8 mouse cellular contexts compared by ENCODE assay signal in genomic region chr15:59197455-59198391, GRCm38 (mm10).
DNase-seq lines count a peak whose midpoint lies in the region; ATAC-seq and TF ChIP-seq lines count a peak whose summit lies in the region.

No protein-coding gene starts in this region.

- 2% methylated on average over 7 of the region's 7 CpGs for WGBS in heart, adult 2 months
- WGBS in lung, embryonic 14.5 days: 4% methylated on average over 7 of the region's 7 CpGs

- peak overlapping the region; percentile 83 for H3K27ac ChIP-seq in brown adipose tissue, adult 24 weeks (replicated peaks; ENCODE audit: low read depth, low read length)
- H3K27ac ChIP-seq in heart, adult 2 months: peak overlapping the region; percentile 95
- H3K27ac ChIP-seq in lung, embryonic 14.5 days (ENCODE audit: low read depth): peak overlapping the region; percentile 81

- TF ChIP-seq CTCF in heart, adult 2 months (IDR thresholded peaks at IDR 0.05): no peak
- no peak for TF ChIP-seq CTCF in lung, embryonic 14.5 days (IDR thresholded peaks at IDR 0.05; ENCODE audit: low read depth)

- no peak overlapping the region for H3K4me3 ChIP-seq in brown adipose tissue, adult 24 weeks (ENCODE audit: insufficient read depth, low read depth, low read length)
- peak overlapping the region; percentile 31 for H3K4me3 ChIP-seq in heart, adult 2 months
- H3K4me3 ChIP-seq in lung, embryonic 14.5 days (ENCODE audit: low read depth, low read length): no peak overlapping the region

- DNase-seq in Muller cell, postnatal 12 days (ENCODE audit: inconsistent ontology term): peak; percentile 82
- peak; percentile 69 to 83 for DNase-seq in heart, adult 2 months
- DNase-seq in kidney, adult 18-20 months: peak; percentile 71
- DNase-seq in lung, embryonic 14.5 days: peak; percentile 88
- DNase-seq in retina, embryonic 14.5 days (ENCODE audit: low spot score): peak; percentile 69
- no peak for DNase-seq in layer of hippocampus, adult 8-10 months (ENCODE audit: low spot score in 2 of 2)
- no peak for DNase-seq in cerebellum, adult 18-20 months

- H3K4me1 ChIP-seq in brown adipose tissue, adult 24 weeks (ENCODE audit: control insufficient read depth, insufficient read depth, insufficient read length, low read length): peaks cover 42% of the 10 kb centered on the region
- peaks cover 30% of the 10 kb centered on the region for H3K4me1 ChIP-seq in heart, adult 2 months (ENCODE audit: control insufficient read depth, insufficient read depth, low read length)
- H3K4me1 ChIP-seq in lung, embryonic 14.5 days (ENCODE audit: insufficient read depth): peaks cover 44% of the 10 kb centered on the region

- H3K79me2 ChIP-seq in heart, adult 2 months (replicated peaks; ENCODE audit: control insufficient read depth, insufficient read depth, low read length): no peaks in the 10 kb centered on the region

- peak; percentile 92 for ATAC-seq in lung, embryonic 14.5 days (ENCODE audit: insufficient read depth)

- H3K27me3 ChIP-seq in heart, adult 2 months (ENCODE audit: control insufficient read depth, insufficient read depth, low read length): no peaks in the 10 kb centered on the region
- no peaks in the 10 kb centered on the region for H3K27me3 ChIP-seq in lung, embryonic 14.5 days (ENCODE audit: insufficient read depth, low read length)

- intact Hi-C loops in heart, adult 2 months (cut with DNase I): loop anchor here (5.0 kb wide), 1 partner anchor 60 kb away; no protein-coding TSS in a partner anchor

- H3K9me3 ChIP-seq in lung, embryonic 14.5 days (ENCODE audit: low read depth, low read length): no peaks in the 10 kb centered on the region

- 0 out of 2 replicates have a peak overlapping the region, but pooled peaks have one; percentile 14 for H3K9ac ChIP-seq in heart, adult 2 months (ENCODE audit: low read depth, low read length)
- no peak overlapping the region for H3K9ac ChIP-seq in lung, embryonic 14.5 days

- H3K36me3 ChIP-seq in heart, adult 2 months (ENCODE audit: control insufficient read depth, insufficient read depth, low read length): peaks cover 4% of the 10 kb centered on the region
- no peaks in the 10 kb centered on the region for H3K36me3 ChIP-seq in lung, embryonic 14.5 days (ENCODE audit: insufficient read depth)

- TF ChIP-seq POLR2A in heart, adult 2 months (IDR thresholded peaks at IDR 0.05; ENCODE audit: insufficient read depth, low read depth, low read length): peak; percentile 48; the same call in 1 of the 2 replicates

- H3K4me2 ChIP-seq in lung, embryonic 14.5 days: peak overlapping the region; percentile 45

- no peak; the same call in none of the 2 replicates for TF ChIP-seq EP300 in heart, adult 2 months (IDR thresholded peaks at IDR 0.05; ENCODE audit: insufficient read depth, low read depth, low read length)

Comparison
In these comparisons a context has a peak if more than half of its experiments do, and no peak if none do; other contexts are left out.
1. DNase-seq: peak in Muller cell, postnatal 12 days (single experiment), heart, adult 2 months (2 of 2), kidney, adult 18-20 months (single experiment), lung, embryonic 14.5 days (single experiment) and retina, embryonic 14.5 days (single experiment); none in layer of hippocampus, adult 8-10 months (0 of 2) and cerebellum, adult 18-20 months (0 of 2).
2. Peak in every context shown above with its lines, with median percentiles within 50 percentile points of each other: H3K27ac ChIP-seq.